Mouse (Mus musculus): ENCODE measurements around the gene Olfr325. TPM values are rescaled to one million over a fixed set of nuclear protein-coding genes. Genes with fewer than 3 reads are reported as not detected.

Olfr325 gene
- total RNA-seq, 2 experiments from 2014 or later, result not detected

GRCm38 (mm10) chr11:58626146-58626545 lies 48.6 kb downstream of the Olfr325 start:
- ATAC-seq (ENCODE audit: poor library complexity, severe bottlenecking), result peak; percentile 67; the same call in 1 of the 2 replicates

DNA sequence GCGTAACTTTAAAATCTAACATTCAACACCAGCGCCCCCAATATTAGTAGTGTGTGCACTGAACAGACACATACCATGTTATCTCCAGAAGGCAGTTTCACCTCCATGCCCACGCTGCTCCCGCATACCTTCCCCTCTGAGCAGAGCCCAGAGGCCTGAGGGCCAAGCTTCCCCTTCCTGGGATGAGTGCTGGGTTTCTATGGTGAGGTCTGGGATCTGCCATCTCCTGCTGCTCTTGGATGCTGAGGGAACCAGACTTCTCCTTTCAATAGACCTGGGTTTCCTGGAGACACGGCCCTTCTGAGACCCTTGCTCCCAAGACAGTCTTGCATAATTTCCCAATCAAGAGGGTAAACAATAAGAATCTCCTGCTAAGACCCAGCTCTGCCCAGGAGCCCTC lies 52.9 kb downstream of the Olfr325 start, which contains the start of gene Olfr323:
Olfr323 (minus strand) TSS at position 101 of the 400 bp plus-strand sequence.
- ATAC-seq (ENCODE audit: poor library complexity, severe bottlenecking), result no peak

Other genes with a start within 250 kb of the Olfr325 start
- gene Zfp672, start 247.4 kb upstream of the Olfr325 start, total RNA-seq (2015), result 26.9 and 28.8 TPM in 2 replicates
- gene Zfp672, start 247.4 kb upstream of the Olfr325 start, total RNA-seq (2017), result 14.7 and 19.2 TPM in 2 replicates
- gene Sh3bp5l, start 247.0 kb upstream of the Olfr325 start, total RNA-seq (2015), result 3.8 and 4.1 TPM in 2 replicates
- 13.6 and 20.5 TPM in 2 replicates for gene Sh3bp5l, start 247.0 kb upstream of the Olfr325 start, total RNA-seq (2017)
- not detected in 2 replicates for gene Lypd8, start 198.7 kb upstream of the Olfr325 start, total RNA-seq (2015)
- not detected in 2 replicates for gene Lypd8, start 198.7 kb upstream of the Olfr325 start, total RNA-seq (2017)
- not detected in 2 replicates for gene 1810065E05Rik, start 156.6 kb upstream of the Olfr325 start, total RNA-seq (2015)
- not detected in 2 replicates for gene 1810065E05Rik, start 156.6 kb upstream of the Olfr325 start, total RNA-seq (2017)
- not detected in 2 replicates for gene Gm12253, start 145.2 kb upstream of the Olfr325 start, total RNA-seq (2015)
- not detected in 2 replicates for gene Gm12253, start 145.2 kb upstream of the Olfr325 start, total RNA-seq (2017)
- gene Lypd9, start 124.8 kb upstream of the Olfr325 start, total RNA-seq (2015), result not detected in 2 replicates
- not detected in 2 replicates for gene Lypd9, start 124.8 kb upstream of the Olfr325 start, total RNA-seq (2017)
- gene Olfr30, start 115.5 kb upstream of the Olfr325 start, total RNA-seq (2015), result not detected in 2 replicates
- not detected in 2 replicates for gene Olfr30, start 115.5 kb upstream of the Olfr325 start, total RNA-seq (2017)
- not detected in 2 replicates for gene Olfr332, start 85.2 kb upstream of the Olfr325 start, total RNA-seq (2015)
- not detected in 2 replicates for gene Olfr332, start 85.2 kb upstream of the Olfr325 start, total RNA-seq (2017)
- not detected in 2 replicates for gene Olfr331, start 75.2 kb upstream of the Olfr325 start, total RNA-seq (2015)
- gene Olfr331, start 75.2 kb upstream of the Olfr325 start, total RNA-seq (2017), result not detected in 2 replicates
- gene Olfr330, start 42.9 kb upstream of the Olfr325 start, total RNA-seq (2015), result not detected in 2 replicates
- gene Olfr330, start 42.9 kb upstream of the Olfr325 start, total RNA-seq (2017), result not detected in 2 replicates
- not detected in 2 replicates for gene Olfr329-ps, start 31.3 kb upstream of the Olfr325 start, total RNA-seq (2015)
- not detected in 2 replicates for gene Olfr329-ps, start 31.3 kb upstream of the Olfr325 start, total RNA-seq (2017)
- gene Olfr328, start 22.1 kb upstream of the Olfr325 start, total RNA-seq (2015), result not detected in 2 replicates
- gene Olfr328, start 22.1 kb upstream of the Olfr325 start, total RNA-seq (2017), result 0.07 TPM in 1 of 2 replicates, not detected in the other
- gene Olfr224, start 7.2 kb upstream of the Olfr325 start, total RNA-seq (2015), result not detected in 2 replicates
- gene Olfr224, start 7.2 kb upstream of the Olfr325 start, total RNA-seq (2017), result not detected in 2 replicates
- not detected in 2 replicates for gene Olfr324, start 17.4 kb downstream of the Olfr325 start, total RNA-seq (2015)
- gene Olfr324, start 17.4 kb downstream of the Olfr325 start, total RNA-seq (2017), result not detected in 2 replicates
- not detected in 2 replicates for gene 2210407C18Rik, start 38.3 kb downstream of the Olfr325 start, total RNA-seq (2015)
- not detected in 2 replicates for gene 2210407C18Rik, start 38.3 kb downstream of the Olfr325 start, total RNA-seq (2017)
- gene Olfr323, start 52.8 kb downstream of the Olfr325 start, total RNA-seq (2015), result not detected in 2 replicates
- not detected in 2 replicates for gene Olfr323, start 52.8 kb downstream of the Olfr325 start, total RNA-seq (2017)
- gene Trim58, start 62.7 kb downstream of the Olfr325 start, total RNA-seq (2015), result 0.11 and 0.27 TPM in 2 replicates
- gene Trim58, start 62.7 kb downstream of the Olfr325 start, total RNA-seq (2017), result 0.04 TPM in 1 of 2 replicates, not detected in the other
- not detected in 2 replicates for gene Olfr322, start 81.1 kb downstream of the Olfr325 start, total RNA-seq (2015)
- gene Olfr322, start 81.1 kb downstream of the Olfr325 start, total RNA-seq (2017), result not detected in 2 replicates
- not detected in 2 replicates for gene Olfr320, start 103.4 kb downstream of the Olfr325 start, total RNA-seq (2015)
- not detected in 2 replicates for gene Olfr320, start 103.4 kb downstream of the Olfr325 start, total RNA-seq (2017)
- not detected in 2 replicates for gene Olfr319, start 121.4 kb downstream of the Olfr325 start, total RNA-seq (2015)
- gene Olfr319, start 121.4 kb downstream of the Olfr325 start, total RNA-seq (2017), result not detected in 2 replicates
- gene Olfr318, start 146.3 kb downstream of the Olfr325 start, total RNA-seq (2015), result not detected in 2 replicates
- not detected in 2 replicates for gene Olfr318, start 146.3 kb downstream of the Olfr325 start, total RNA-seq (2017)
- not detected in 2 replicates for gene Olfr317, start 161.5 kb downstream of the Olfr325 start, total RNA-seq (2015)
- not detected in 2 replicates for gene Olfr317, start 161.5 kb downstream of the Olfr325 start, total RNA-seq (2017)
- not detected in 2 replicates for gene Olfr316, start 175.0 kb downstream of the Olfr325 start, total RNA-seq (2015)
- gene Olfr316, start 175.0 kb downstream of the Olfr325 start, total RNA-seq (2017), result not detected in 2 replicates
- not detected in 2 replicates for gene Olfr315, start 195.5 kb downstream of the Olfr325 start, total RNA-seq (2015)
- gene Olfr315, start 195.5 kb downstream of the Olfr325 start, total RNA-seq (2017), result not detected in 2 replicates
- gene Olfr314, start 205.2 kb downstream of the Olfr325 start, total RNA-seq (2015), result not detected in 2 replicates
- not detected in 2 replicates for gene Olfr314, start 205.2 kb downstream of the Olfr325 start, total RNA-seq (2017)
- not detected in 2 replicates for gene Fam183b, start 224.2 kb downstream of the Olfr325 start, total RNA-seq (2015)
- not detected in 2 replicates for gene Fam183b, start 224.2 kb downstream of the Olfr325 start, total RNA-seq (2017)
- not detected in 2 replicates for gene Olfr313, start 237.3 kb downstream of the Olfr325 start, total RNA-seq (2015)
- not detected in 2 replicates for gene Olfr313, start 237.3 kb downstream of the Olfr325 start, total RNA-seq (2017)

All from megakaryocyte, adult 5-6 weeks (primary cell).